Mouse (Mus musculus): Measurements from ENCODE around the gene Degs2.

DNA sequence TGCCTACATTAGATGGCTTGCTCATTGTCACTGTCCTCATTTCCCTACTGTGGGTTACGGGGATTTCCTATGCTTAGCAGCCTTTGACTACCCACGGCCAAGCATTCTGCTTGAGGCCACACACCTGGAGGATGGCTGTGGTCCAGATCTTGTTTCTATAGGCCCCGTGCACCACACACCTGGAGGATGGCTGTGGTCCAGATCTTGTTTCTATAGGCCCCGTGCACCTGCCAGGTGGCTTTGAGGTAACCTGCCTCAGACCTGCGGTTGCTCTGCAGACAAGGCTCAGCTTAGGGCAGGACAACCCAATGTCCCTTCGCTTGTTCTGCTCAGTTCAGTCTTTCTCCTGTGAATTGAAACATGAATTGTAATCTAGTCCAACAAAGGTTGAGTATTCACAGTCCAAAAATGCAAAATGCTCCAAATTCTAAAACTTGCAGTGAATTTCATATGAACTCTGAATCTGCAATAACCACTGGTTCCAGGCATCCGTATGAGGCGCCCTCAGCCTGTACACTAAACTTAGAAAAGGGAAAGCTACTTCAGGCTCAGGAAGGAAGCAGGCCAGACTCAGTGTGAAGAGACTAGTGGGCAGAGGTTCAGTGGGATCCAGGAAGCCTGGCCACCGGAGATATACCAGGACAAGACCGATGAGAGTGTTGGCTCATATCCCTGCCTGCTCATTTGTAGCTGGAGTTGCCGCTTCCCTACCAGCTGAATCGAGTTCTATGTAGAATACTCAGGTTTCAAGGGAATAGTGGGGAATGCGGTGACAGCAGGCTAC lies 19.7 kb downstream of the Degs2 start:
- TF ChIP-seq USF1 (IDR thresholded peaks at IDR 0.05; ENCODE audit: low read depth) (no peak), POLR2A (IDR thresholded peaks at IDR 0.05; ENCODE audit: insufficient read length, low read depth) (no peak), POLR2AphosphoS2 (IDR thresholded peaks at IDR 0.05; ENCODE audit: insufficient read length, low read depth) (no peak), MAX (IDR thresholded peaks at IDR 0.05; ENCODE audit: low read depth) (no peak), REST (IDR thresholded peaks at IDR 0.05; ENCODE audit: insufficient read depth, insufficient read length) (no peak), TCF12 (IDR thresholded peaks at IDR 0.05; ENCODE audit: insufficient read depth, poor library complexity, severe bottlenecking) (no peak), MYOD1 (IDR thresholded peaks at IDR 0.05; ENCODE audit: control insufficient read depth in 1 of 3, insufficient read length in 2 of 3, low read depth in 2 of 3) (no peak), SRF (IDR thresholded peaks at IDR 0.05; ENCODE audit: control insufficient read depth, insufficient read length, low read depth) (no peak)

Data from myocyte (in vitro differentiated cells).